Mouse (Mus musculus): ENCODE results near the gene Gm10424. TPM values are rescaled to one million over a fixed set of nuclear protein-coding genes. Genes with fewer than 3 reads are reported as not detected.

Gm10424 gene
- total RNA-seq (2023) = not detected

GRCm38 (mm10) chr5:95272668-95273067, at the start of gene Gm10424:
Gm10424 (minus strand) TSS chr5:95272768.

GRCm38 (mm10) chr5:95305611-95306010, 33.0 kb upstream of the Gm10424 start, which contains the start of gene Gm3259:
Gm3259 (plus strand) TSS chr5:95305911.

Other genes starting within 250 kb of the Gm10424 start
- gene Gm7942, start 165.8 kb downstream of the Gm10424 start, total RNA-seq (2023) = not detected
- gene Gm16513, start 90.1 kb downstream of the Gm10424 start, total RNA-seq (2023) = not detected
- gene Gm3259, start 33.1 kb upstream of the Gm10424 start, total RNA-seq (2023) = not detected
- gene D5Ertd577e, start 184.0 kb upstream of the Gm10424 start, total RNA-seq (2023) = not detected
- not detected for gene Gm3286, start 238.0 kb upstream of the Gm10424 start, total RNA-seq (2023)